Mouse (Mus musculus) CD8-positive naive resting alpha-beta T cell, adult 2 months (primary cell): ENCODE data around the gene Copa.

Experiments used
- DNase-seq, 2 experiments: peaks; one replicate each; pipeline ENCODE4 v3.0.0; 2022; ENCODE audit warnings: low read depth in 2 of 2, low spot score in 2 of 2

Copa gene

GRCm38 (mm10) chr1:172140160-172140559 lies 57.8 kb downstream of the Copa start:
- no peak for DNase-seq

GRCm38 (mm10) chr1:172140825-172141224 lies 58.5 kb downstream of the Copa start:
- no peak for DNase-seq

GRCm38 (mm10) chr1:172141529-172141928 lies 59.2 kb downstream of the Copa start:
- DNase-seq: no peak

- peak; percentile 63 to 80 for DNase-seq
Measured at GRCm38 (mm10) chr1:172143570-172143969, 61.2 kb downstream of the Copa start.

GRCm38 (mm10) chr1:172147835-172148278 lies 65.5 kb downstream of the Copa start, which contains the start of gene Dcaf8:
Gene Dcaf8, plus strand, starts transcription at chr1:172148084.
- peak; percentile 97 to 98 for DNase-seq

- peak; percentile 22 to 36 for DNase-seq
Measured at GRCm38 (mm10) chr1:172148279-172148954, 66.1 kb downstream of the Copa start.

- DNase-seq: no peak
Measured at GRCm38 (mm10) chr1:172148955-172149815, 66.9 kb downstream of the Copa start.

- DNase-seq: no peak
Measured at GRCm38 (mm10) chr1:172154536-172154935, 72.2 kb downstream of the Copa start.

- no peak for DNase-seq
Measured at GRCm38 (mm10) chr1:172155518-172155917, 73.2 kb downstream of the Copa start.

- DNase-seq: no peak
Measured at GRCm38 (mm10) chr1:172159970-172160369, 77.6 kb downstream of the Copa start.

- no peak for DNase-seq
Measured at GRCm38 (mm10) chr1:172160508-172160907, 78.2 kb downstream of the Copa start.

GRCm38 (mm10) chr1:172162009-172162408 lies 79.7 kb downstream of the Copa start:
- DNase-seq: peak; percentile 8 to 35

- no peak for DNase-seq
Measured at GRCm38 (mm10) chr1:172162959-172163358, 80.6 kb downstream of the Copa start.

GRCm38 (mm10) chr1:172167911-172168310 lies 85.6 kb downstream of the Copa start:
- DNase-seq: no peak

GRCm38 (mm10) chr1:172169809-172170208 lies 87.5 kb downstream of the Copa start:
- no peak for DNase-seq
